Mouse (Mus musculus) midbrain, embryonic 12.5 days (tissue): ENCODE results near the gene Setd3. TPM values are rescaled to one million over a fixed set of nuclear protein-coding genes. Genes with fewer than 3 reads are reported as not detected.

Source experiments
- ATAC-seq: fragments of 200-750 bp; cut with Nextera tagmentation; 2 replicates; pipeline ENCODE4 v1.8.0; 2017; ENCODE audit warnings: low read depth, moderate TSS enrichment, moderate library complexity; ENCODE audit not compliant: low FRiP score
- H3K27ac ChIP-seq: fragments of 300-500 bp; sonication (generic); replicated peaks from 2 replicates; pipeline ENCODE4 v1.5.1; 2016; ENCODE audit warnings: mild to moderate bottlenecking
- H3K27me3 ChIP-seq: fragments of 300-500 bp; sonication (generic); 2 replicates; pipeline ENCODE4 v1.6.1; 2016; ENCODE audit warnings: mild to moderate bottlenecking
- H3K36me3 ChIP-seq: fragments of 300-500 bp; sonication (generic); 2 replicates; pipeline ENCODE4 v1.6.1; 2016
- H3K4me1 ChIP-seq: fragments of 300-500 bp; sonication (generic); 2 replicates; pipeline ENCODE4 v1.6.1; 2016
- H3K4me2 ChIP-seq: fragments of 300-500 bp; sonication (generic); replicated peaks from 2 replicates; pipeline ENCODE4 v1.6.1; 2016; ENCODE audit warnings: mild to moderate bottlenecking, moderate library complexity
- H3K4me3 ChIP-seq: fragments of 300-500 bp; sonication (generic); 2 replicates; pipeline ENCODE4 v1.5.1; 2016; ENCODE audit warnings: mild to moderate bottlenecking
- H3K9ac ChIP-seq: fragments of 300-500 bp; sonication (generic); replicated peaks from 2 replicates; pipeline ENCODE4 v1.6.1; 2016; ENCODE audit warnings: mild to moderate bottlenecking, moderate library complexity
- H3K9me3 ChIP-seq: fragments of 300-500 bp; sonication (generic); 2 replicates; pipeline ENCODE4 v1.6.1; 2016; ENCODE audit warnings: mild to moderate bottlenecking
- WGBS: fragments of 180-500 bp; shearing (Covaris S2); methylation state at CpG from one replicate; pipeline ENCODE4 v1.1.7; 2016; 5-methylcytosine and 5-hydroxymethylcytosine counted together
- polyA plus RNA-seq: library from polyadenylated mRNA; unstranded; fragments of >200 nt; fragmentation: Nextera tagmentation; extraction: Ambion mirVana; gene quantifications from 2 replicates; pipeline ENCODE4 v1.2.1, GENCODE M21; 2016

Gene Setd3
- polyA plus RNA-seq, 1 experiment from 2014 or later: 97.7 TPM

GRCm38 (mm10) chr12:108171336-108171735 is 7.8 kb downstream of the Setd3 start:
- no peak for ATAC-seq

GRCm38 (mm10) chr12:108170467-108170866 is 8.6 kb downstream of the Setd3 start:
- Histone ChIP-seq H3K4me3 (no peak overlapping the region), H3K9ac (no peak overlapping the region), H3K27ac (no peak overlapping the region), H3K4me2 (no peak overlapping the region), H3K4me1 (peaks cover 7% of the 10 kb centered on the region; the same call in 1 of the 2 replicates), H3K27me3 (no peaks in the 10 kb centered on the region), H3K9me3 (no peaks in the 10 kb centered on the region), H3K36me3 (no peaks in the 10 kb centered on the region)
- ATAC-seq: no peak
- WGBS: 93% methylated on average over 3 of the region's 3 CpGs

More at GRCm38 (mm10) chr12:108171336-108171735, 7.8 kb downstream of the Setd3 start:
- H3K9me3 ChIP-seq: no peaks in the 10 kb centered on the region
- H3K27ac ChIP-seq: no peak overlapping the region
- no peak overlapping the region for H3K4me2 ChIP-seq
- no peak overlapping the region for H3K9ac ChIP-seq
- H3K27me3 ChIP-seq: no peaks in the 10 kb centered on the region
- H3K4me1 ChIP-seq: peaks cover 9% of the 10 kb centered on the region; the same call in 1 of the 2 replicates
- no peak overlapping the region for H3K4me3 ChIP-seq
- no peaks in the 10 kb centered on the region for H3K36me3 ChIP-seq

- no peaks in the 10 kb centered on the region for H3K9me3 ChIP-seq
- no peak overlapping the region for H3K9ac ChIP-seq
- H3K4me3 ChIP-seq: no peak overlapping the region
- H3K27me3 ChIP-seq: no peaks in the 10 kb centered on the region
- H3K4me2 ChIP-seq: no peak overlapping the region
- no peak for ATAC-seq
- no peak overlapping the region for H3K27ac ChIP-seq
- no peaks in the 10 kb centered on the region for H3K36me3 ChIP-seq
- H3K4me1 ChIP-seq: peaks cover 7% of the 10 kb centered on the region; the same call in 1 of the 2 replicates
- 89% methylated on average over 3 of the region's 3 CpGs for WGBS
Measured at GRCm38 (mm10) chr12:108168909-108169308, 10.2 kb downstream of the Setd3 start.

- Histone ChIP-seq H3K4me1 (no peaks in the 10 kb centered on the region), H3K9ac (no peak overlapping the region), H3K9me3 (no peaks in the 10 kb centered on the region), H3K27ac (no peak overlapping the region), H3K4me3 (no peak overlapping the region), H3K4me2 (no peak overlapping the region), H3K27me3 (no peaks in the 10 kb centered on the region), H3K36me3 (peaks cover 38% of the 10 kb centered on the region)
- ATAC-seq: no peak
- WGBS: 92% methylated on average over 3 of the region's 3 CpGs
Measured at GRCm38 (mm10) chr12:108163706-108164105, 15.4 kb downstream of the Setd3 start.

GRCm38 (mm10) chr12:108162036-108162435 is 17.1 kb downstream of the Setd3 start:
- no peaks in the 10 kb centered on the region for H3K9me3 ChIP-seq
- no peak overlapping the region for H3K27ac ChIP-seq
- no peaks in the 10 kb centered on the region for H3K4me1 ChIP-seq
- no peak for ATAC-seq
- no peak overlapping the region for H3K4me2 ChIP-seq
- peaks cover 47% of the 10 kb centered on the region for H3K36me3 ChIP-seq
- H3K9ac ChIP-seq: no peak overlapping the region
- H3K4me3 ChIP-seq: no peak overlapping the region
- no peaks in the 10 kb centered on the region for H3K27me3 ChIP-seq
- WGBS: 92% methylated on average over 1 of the region's 1 CpGs

GRCm38 (mm10) chr12:108159863-108160262 is 19.3 kb downstream of the Setd3 start:
- Histone ChIP-seq H3K9me3 (no peaks in the 10 kb centered on the region), H3K9ac (no peak overlapping the region), H3K27me3 (no peaks in the 10 kb centered on the region), H3K27ac (no peak overlapping the region), H3K4me2 (no peak overlapping the region), H3K4me3 (no peak overlapping the region), H3K4me1 (no peaks in the 10 kb centered on the region), H3K36me3 (peaks cover 59% of the 10 kb centered on the region)
- no peak for ATAC-seq

GRCm38 (mm10) chr12:108152743-108153142 is 26.4 kb downstream of the Setd3 start:
- no peak overlapping the region for H3K9ac ChIP-seq
- H3K4me2 ChIP-seq: no peak overlapping the region
- no peaks in the 10 kb centered on the region for H3K27me3 ChIP-seq
- H3K9me3 ChIP-seq: no peaks in the 10 kb centered on the region
- H3K27ac ChIP-seq: no peak overlapping the region
- WGBS: 95% methylated on average over 2 of the region's 2 CpGs
- H3K36me3 ChIP-seq: peaks cover 36% of the 10 kb centered on the region
- no peak overlapping the region for H3K4me3 ChIP-seq
- H3K4me1 ChIP-seq: no peaks in the 10 kb centered on the region
- ATAC-seq: no peak

- Histone ChIP-seq H3K4me1 (no peaks in the 10 kb centered on the region), H3K9ac (no peak overlapping the region), H3K27me3 (no peaks in the 10 kb centered on the region), H3K4me2 (no peak overlapping the region), H3K27ac (no peak overlapping the region), H3K36me3 (peaks cover 18% of the 10 kb centered on the region), H3K4me3 (no peak overlapping the region), H3K9me3 (no peaks in the 10 kb centered on the region)
- 79% methylated on average over 3 of the region's 3 CpGs for WGBS
- no peak for ATAC-seq
Measured at GRCm38 (mm10) chr12:108149764-108150163, 29.4 kb downstream of the Setd3 start.

- no peaks in the 10 kb centered on the region for H3K9me3 ChIP-seq
- ATAC-seq: no peak
- H3K36me3 ChIP-seq: peaks cover 15% of the 10 kb centered on the region; the same call in 1 of the 2 replicates
Measured at GRCm38 (mm10) chr12:108145198-108145597, 33.9 kb downstream of the Setd3 start.

GRCm38 (mm10) chr12:108143624-108144498 is 35.3 kb downstream of the Setd3 start:
- no peak overlapping the region for H3K27ac ChIP-seq
- 88% methylated on average over 5 of the region's 5 CpGs for WGBS
- no peak overlapping the region for H3K4me2 ChIP-seq
- no peaks in the 10 kb centered on the region for H3K4me1 ChIP-seq
- peaks cover 15% of the 10 kb centered on the region; the same call in 1 of the 2 replicates for H3K36me3 ChIP-seq
- H3K4me3 ChIP-seq: no peak overlapping the region
- no peak overlapping the region for H3K9ac ChIP-seq
- H3K27me3 ChIP-seq: no peaks in the 10 kb centered on the region
- no peaks in the 10 kb centered on the region for H3K9me3 ChIP-seq
- ATAC-seq: no peak

More at GRCm38 (mm10) chr12:108145198-108145597, 33.9 kb downstream of the Setd3 start:
- H3K9ac ChIP-seq: no peak overlapping the region
- no peak overlapping the region for H3K4me2 ChIP-seq
- H3K4me1 ChIP-seq: no peaks in the 10 kb centered on the region
- H3K27me3 ChIP-seq: no peaks in the 10 kb centered on the region
- H3K4me3 ChIP-seq: no peak overlapping the region
- no peak overlapping the region for H3K27ac ChIP-seq
- WGBS: 95% methylated on average over 3 of the region's 3 CpGs

- no peak for ATAC-seq
- no peaks in the 10 kb centered on the region for H3K27me3 ChIP-seq
Measured at GRCm38 (mm10) chr12:108135610-108136208, 43.4 kb downstream of the Setd3 start.

GRCm38 (mm10) chr12:108133181-108133580 is 45.9 kb downstream of the Setd3 start:
- Histone ChIP-seq H3K27me3 (no peaks in the 10 kb centered on the region), H3K4me1 (no peaks in the 10 kb centered on the region), H3K9me3 (no peaks in the 10 kb centered on the region), H3K4me3 (no peak overlapping the region), H3K4me2 (no peak overlapping the region), H3K27ac (no peak overlapping the region), H3K9ac (no peak overlapping the region), H3K36me3 (peaks cover 30% of the 10 kb centered on the region)
- 86% methylated on average over 2 of the region's 2 CpGs for WGBS
- no peak for ATAC-seq

More at GRCm38 (mm10) chr12:108135610-108136208, 43.4 kb downstream of the Setd3 start:
- H3K27ac ChIP-seq: no peak overlapping the region
- peaks cover 9% of the 10 kb centered on the region for H3K36me3 ChIP-seq
- no peak overlapping the region for H3K4me3 ChIP-seq
- no peaks in the 10 kb centered on the region for H3K9me3 ChIP-seq
- 85% methylated on average over 6 of the region's 6 CpGs for WGBS
- H3K4me2 ChIP-seq: no peak overlapping the region
- H3K9ac ChIP-seq: no peak overlapping the region
- H3K4me1 ChIP-seq: no peaks in the 10 kb centered on the region
